Mouse (Mus musculus) limb, embryonic 13.5 days (tissue): ENCODE data around the gene C1ra. TPM values are rescaled to one million over a fixed set of nuclear protein-coding genes. Genes with fewer than 3 reads are reported as not detected.
"Not testable (repeated sequence)": the region's sequence is repeated elsewhere in the genome, so short reads cannot be mapped to it uniquely, and the experiment has no call there.

Source experiments
- ATAC-seq: fragments of 200-750 bp; cut with Nextera tagmentation; 2 replicates; pipeline ENCODE4 v1.8.0; 2017; ENCODE audit warnings: low read depth, moderate number of reproducible peaks, moderate TSS enrichment; ENCODE audit not compliant: low FRiP score
- H3K27ac ChIP-seq: fragments of 300-500 bp; sonication (generic); 2 replicates; pipeline ENCODE4 v1.5.1; 2015; ENCODE audit warnings: inconsistent platforms, mild to moderate bottlenecking, moderate library complexity
- H3K27me3 ChIP-seq: fragments of 300-500 bp; sonication (generic); 2 replicates; pipeline ENCODE4 v1.6.1; 2015; ENCODE audit warnings: mild to moderate bottlenecking, inconsistent platforms
- H3K36me3 ChIP-seq: fragments of 300-500 bp; sonication (generic); 2 replicates; pipeline ENCODE4 v1.6.1; 2015; ENCODE audit warnings: inconsistent platforms, mild to moderate bottlenecking, moderate library complexity
- H3K4me1 ChIP-seq: fragments of 300-500 bp; sonication (generic); 2 replicates; pipeline ENCODE4 v1.6.1; 2015; ENCODE audit warnings: inconsistent platforms
- H3K4me2 ChIP-seq: fragments of 300-500 bp; sonication (generic); replicated peaks from 2 replicates; pipeline ENCODE4 v1.6.1; 2015; ENCODE audit warnings: inconsistent platforms, mild to moderate bottlenecking, moderate library complexity
- H3K4me3 ChIP-seq: fragments of 300-500 bp; sonication (generic); 2 replicates; pipeline ENCODE4 v1.5.1; 2015; ENCODE audit warnings: moderate library complexity, mild to moderate bottlenecking, inconsistent platforms
- H3K9ac ChIP-seq: fragments of 300-500 bp; sonication (generic); 2 replicates; pipeline ENCODE4 v1.6.1; 2015; ENCODE audit warnings: mild to moderate bottlenecking, inconsistent platforms
- H3K9me3 ChIP-seq: fragments of 300-500 bp; sonication (generic); 2 replicates; pipeline ENCODE4 v1.6.1; 2016; ENCODE audit warnings: inconsistent platforms
- WGBS: fragments of 180-500 bp; shearing (Covaris S2); methylation state at CpG from one replicate; pipeline ENCODE4 v1.1.7; 2015; 5-methylcytosine and 5-hydroxymethylcytosine counted together
- polyA plus RNA-seq: library from polyadenylated mRNA; unstranded; fragments of >200 nt; fragmentation: Nextera tagmentation; extraction: Ambion mirVana; gene quantifications from 2 replicates; pipeline ENCODE4 v1.2.1, GENCODE M21; 2015

Gene C1ra
- polyA plus RNA-seq, 1 experiment from 2014 or later: 1.3 TPM

GRCm38 (mm10) chr6:124517733-124518132, 5.5 kb downstream of the C1ra start:
- not testable (repeated sequence) for H3K9ac ChIP-seq, H3K4me1 ChIP-seq, H3K36me3 ChIP-seq, H3K4me2 ChIP-seq, ATAC-seq, H3K4me3 ChIP-seq, H3K9me3 ChIP-seq, H3K27me3 ChIP-seq, H3K27ac ChIP-seq
- 85% methylated on average over 4 of the region's 4 CpGs for WGBS

- H3K4me2 ChIP-seq, H3K9me3 ChIP-seq, H3K36me3 ChIP-seq, H3K4me1 ChIP-seq, H3K4me3 ChIP-seq, H3K27me3 ChIP-seq, H3K9ac ChIP-seq, H3K27ac ChIP-seq, ATAC-seq: not testable (repeated sequence)
- WGBS: 72% methylated on average over 7 of the region's 7 CpGs
Measured at GRCm38 (mm10) chr6:124522082-124522481, 9.9 kb downstream of the C1ra start.

GRCm38 (mm10) chr6:124527881-124528280, 15.7 kb downstream of the C1ra start:
- H3K36me3 ChIP-seq: no peaks in the 10 kb centered on the region
- H3K4me1 ChIP-seq: no peaks in the 10 kb centered on the region
- H3K9me3 ChIP-seq: no peaks in the 10 kb centered on the region
- WGBS: 72% methylated on average over 3 of the region's 3 CpGs
- H3K4me2 ChIP-seq: no peak overlapping the region
- H3K4me3 ChIP-seq: no peak overlapping the region
- no peak overlapping the region for H3K27ac ChIP-seq
- no peak overlapping the region for H3K9ac ChIP-seq
- no peak for ATAC-seq
- no peaks in the 10 kb centered on the region for H3K27me3 ChIP-seq

- Histone ChIP-seq H3K27me3 (no peaks in the 10 kb centered on the region), H3K36me3 (no peaks in the 10 kb centered on the region), H3K9ac (no peak overlapping the region), H3K4me1 (no peaks in the 10 kb centered on the region), H3K27ac (no peak overlapping the region), H3K4me3 (no peak overlapping the region), H3K9me3 (no peaks in the 10 kb centered on the region), H3K4me2 (no peak overlapping the region)
- no peak for ATAC-seq
- 85% methylated on average over 8 of the region's 8 CpGs for WGBS
Measured at GRCm38 (mm10) chr6:124531077-124531476, 18.9 kb downstream of the C1ra start.

- 80% methylated on average over 8 of the region's 8 CpGs for WGBS
- not testable (repeated sequence) for H3K4me2 ChIP-seq, H3K9ac ChIP-seq, H3K27me3 ChIP-seq, H3K4me3 ChIP-seq, H3K9me3 ChIP-seq, H3K4me1 ChIP-seq, H3K36me3 ChIP-seq, H3K27ac ChIP-seq, ATAC-seq
Measured at GRCm38 (mm10) chr6:124536125-124536829, 24.1 kb downstream of the C1ra start.

- not testable (repeated sequence) for H3K36me3 ChIP-seq, H3K27ac ChIP-seq, ATAC-seq, H3K4me3 ChIP-seq, H3K27me3 ChIP-seq, H3K9ac ChIP-seq, H3K4me1 ChIP-seq, H3K9me3 ChIP-seq, H3K4me2 ChIP-seq
- WGBS: 74% methylated on average over 2 of the region's 2 CpGs
Measured at GRCm38 (mm10) chr6:124541176-124541575, 29.0 kb downstream of the C1ra start.

GRCm38 (mm10) chr6:124542284-124542683, 30.1 kb downstream of the C1ra start, which contains the start of gene C1s1:
C1s1 (minus strand) TSS chr6:124542359.
- not testable (repeated sequence) for H3K4me3 ChIP-seq, H3K36me3 ChIP-seq

GRCm38 (mm10) chr6:124544466-124544865, 32.3 kb downstream of the C1ra start:
- WGBS: 82% methylated on average over 6 of the region's 6 CpGs
- Histone ChIP-seq H3K4me1 (no peaks in the 10 kb centered on the region), H3K27me3 (no peaks in the 10 kb centered on the region), H3K36me3 (no peaks in the 10 kb centered on the region), H3K9ac (no peak overlapping the region), H3K27ac (no peak overlapping the region), H3K9me3 (0 out of 2 replicates have a peak, but pooled peaks cover 4% of the 10 kb centered on the region), H3K4me2 (no peak overlapping the region), H3K4me3 (no peak overlapping the region)
- no peak for ATAC-seq

More at GRCm38 (mm10) chr6:124542284-124542683, 30.1 kb downstream of the C1ra start, which contains the start of gene C1s1:
- not testable (repeated sequence) for H3K27ac ChIP-seq, H3K27me3 ChIP-seq, H3K4me2 ChIP-seq, H3K9me3 ChIP-seq, ATAC-seq, H3K9ac ChIP-seq, H3K4me1 ChIP-seq
- 3% methylated on average over 1 of the region's 1 CpGs for WGBS

- Histone ChIP-seq H3K36me3 (no peaks in the 10 kb centered on the region), H3K4me3 (no peak overlapping the region), H3K27me3 (no peaks in the 10 kb centered on the region), H3K9me3 (peaks cover 8% of the 10 kb centered on the region), H3K4me1 (no peaks in the 10 kb centered on the region), H3K27ac (no peak overlapping the region), H3K9ac (no peak overlapping the region), H3K4me2 (no peak overlapping the region)
- WGBS: 82% methylated on average over 2 of the region's 2 CpGs
- ATAC-seq: no peak
Measured at GRCm38 (mm10) chr6:124545425-124545824, 33.2 kb downstream of the C1ra start.

- H3K4me2 ChIP-seq, H3K9ac ChIP-seq, ATAC-seq, H3K36me3 ChIP-seq, H3K27me3 ChIP-seq, H3K4me1 ChIP-seq, H3K4me3 ChIP-seq, H3K27ac ChIP-seq: not testable (repeated sequence)
- H3K9me3 ChIP-seq: peaks cover 19% of the 10 kb centered on the region
- 82% methylated on average over 3 of the region's 3 CpGs for WGBS
Measured at GRCm38 (mm10) chr6:124547979-124548378, 35.8 kb downstream of the C1ra start.

- no peaks in the 10 kb centered on the region for H3K27me3 ChIP-seq
- H3K9me3 ChIP-seq: peaks cover 20% of the 10 kb centered on the region
- H3K27ac ChIP-seq: no peak overlapping the region
- H3K4me2 ChIP-seq: no peak overlapping the region
- H3K36me3 ChIP-seq: no peaks in the 10 kb centered on the region
- H3K9ac ChIP-seq: no peak overlapping the region
- no peaks in the 10 kb centered on the region for H3K4me1 ChIP-seq
- WGBS: 88% methylated on average over 3 of the region's 3 CpGs
- H3K4me3 ChIP-seq: no peak overlapping the region
- no peak for ATAC-seq
Measured at GRCm38 (mm10) chr6:124549023-124549550, 36.9 kb downstream of the C1ra start.

- Histone ChIP-seq H3K9me3 (peaks cover 20% of the 10 kb centered on the region), H3K4me1 (no peaks in the 10 kb centered on the region), H3K9ac (no peak overlapping the region), H3K27me3 (no peaks in the 10 kb centered on the region), H3K4me2 (no peak overlapping the region), H3K4me3 (no peak overlapping the region), H3K27ac (peak overlapping the region; percentile 61; the same call in 1 of the 2 replicates), H3K36me3 (no peaks in the 10 kb centered on the region)
- WGBS: 74% methylated on average over 22 of the region's 22 CpGs
- no peak for ATAC-seq
Measured at GRCm38 (mm10) chr6:124552766-124553165, 40.6 kb downstream of the C1ra start.

GRCm38 (mm10) chr6:124555956-124556355, 43.8 kb downstream of the C1ra start:
- H3K9ac ChIP-seq, H3K27ac ChIP-seq, H3K4me1 ChIP-seq, H3K4me2 ChIP-seq, H3K9me3 ChIP-seq, H3K4me3 ChIP-seq, H3K36me3 ChIP-seq, ATAC-seq, H3K27me3 ChIP-seq: not testable (repeated sequence)
- 67% methylated on average over 2 of the region's 2 CpGs for WGBS
